Mouse (Mus musculus): ENCODE data around the gene Etl4.
A peak's percentile ranks its signal among the peaks of the same experiment; 100 is the strongest.

Etl4 gene

GRCm38 (mm10) chr2:20583032-20583431 is 673.5 kb downstream of the Etl4 start:
- DNase-seq = no peak

- DNase-seq = no peak
Observed at GRCm38 (mm10) chr2:20583562-20584153, 674.1 kb downstream of the Etl4 start.

GRCm38 (mm10) chr2:20587913-20588312 is 678.3 kb downstream of the Etl4 start:
- DNase-seq = no peak

- DNase-seq = no peak
Observed at GRCm38 (mm10) chr2:20588631-20589030, 679.1 kb downstream of the Etl4 start.

- DNase-seq = no peak
Observed at GRCm38 (mm10) chr2:20594129-20594528, 684.5 kb downstream of the Etl4 start.

- DNase-seq = no peak
Observed at GRCm38 (mm10) chr2:20595000-20595399, 685.4 kb downstream of the Etl4 start.

GRCm38 (mm10) chr2:20596558-20596957 is 687.0 kb downstream of the Etl4 start:
- DNase-seq = no peak

- DNase-seq = no peak
Observed at GRCm38 (mm10) chr2:20597193-20597592, 687.6 kb downstream of the Etl4 start.

- no peak for DNase-seq
Observed at GRCm38 (mm10) chr2:20602656-20603055, 693.1 kb downstream of the Etl4 start.

- DNase-seq = no peak
Observed at GRCm38 (mm10) chr2:20603536-20603935, 694.0 kb downstream of the Etl4 start.

- DNase-seq = no peak
Observed at GRCm38 (mm10) chr2:20603991-20604390, 694.4 kb downstream of the Etl4 start.

- DNase-seq = no peak
Observed at GRCm38 (mm10) chr2:20609203-20609602, 699.6 kb downstream of the Etl4 start.

GRCm38 (mm10) chr2:20615948-20616347 is 706.4 kb downstream of the Etl4 start:
- DNase-seq = peak; percentile 73

GRCm38 (mm10) chr2:20618396-20618795 is 708.8 kb downstream of the Etl4 start:
- no peak for DNase-seq

- DNase-seq = no peak
Observed at GRCm38 (mm10) chr2:20619881-20620280, 710.3 kb downstream of the Etl4 start.

- no peak for DNase-seq
Observed at GRCm38 (mm10) chr2:20629156-20629712, 719.7 kb downstream of the Etl4 start.

GRCm38 (mm10) chr2:20638604-20639003 is 729.0 kb downstream of the Etl4 start:
- DNase-seq = no peak

GRCm38 (mm10) chr2:20639721-20640120 is 730.1 kb downstream of the Etl4 start:
- no peak for DNase-seq

GRCm38 (mm10) chr2:20642818-20643217 is 733.2 kb downstream of the Etl4 start:
- no peak for DNase-seq

- DNase-seq = peak; percentile 77
Observed at GRCm38 (mm10) chr2:20649817-20650216, 740.2 kb downstream of the Etl4 start.

GRCm38 (mm10) chr2:20653116-20653515 is 743.5 kb downstream of the Etl4 start:
- DNase-seq = no peak

- DNase-seq = no peak
Observed at GRCm38 (mm10) chr2:20654058-20654457, 744.5 kb downstream of the Etl4 start.

GRCm38 (mm10) chr2:20654598-20655340 is 745.2 kb downstream of the Etl4 start:
- no peak for DNase-seq

GRCm38 (mm10) chr2:20655341-20655612 is 745.7 kb downstream of the Etl4 start:
- DNase-seq = no peak

- peak; percentile 55 for DNase-seq
Observed at GRCm38 (mm10) chr2:20657856-20658255, 748.3 kb downstream of the Etl4 start.

All from kidney, postnatal 14 days (tissue).